Mouse (Mus musculus) cerebellum, adult 2 months (tissue): ENCODE results near the gene Gm11627. TPM values are rescaled to one million over a fixed set of nuclear protein-coding genes. Genes with fewer than 3 reads are reported as not detected.
"Not testable (repeated sequence)": the region's sequence is repeated elsewhere in the genome, so short reads cannot be mapped to it uniquely, and the experiment has no call there.

Experiments
- DNase-seq, 2 experiments: peaks; one replicate each; pipeline ENCODE4 v3.0.0; 2021
- H3K27ac ChIP-seq: fragments of 200-500 bp; 2 replicates; pipeline ENCODE4 v1.5.1; 2012; ENCODE audit warnings: low read length, control low read depth, inconsistent platforms; ENCODE audit not compliant: insufficient read depth
- H3K27me3 ChIP-seq: fragments of 200-500 bp; 2 replicates; pipeline ENCODE4 v1.6.1; 2012; ENCODE audit warnings: inconsistent platforms, mild to moderate bottlenecking, low read length, moderate library complexity; ENCODE audit not compliant: control insufficient read depth, insufficient read depth
- H3K4me1 ChIP-seq: fragments of 200-500 bp; 2 replicates; pipeline ENCODE4 v1.6.1; 2011; ENCODE audit warnings: low read length; ENCODE audit not compliant: control insufficient read depth, insufficient read depth
- H3K4me3 ChIP-seq: fragments of 200-500 bp; replicated peaks from 2 replicates; pipeline ENCODE3; 2011; ENCODE audit warnings: mild to moderate bottlenecking, low read depth, low read length, control low read depth; ENCODE audit not compliant: insufficient read depth
- CTCF ChIP-seq: fragments of 200-500 bp; IDR thresholded peaks from 2 replicates; pipeline ENCODE4 v1.5.1; 2011; ENCODE audit warnings: low read depth, mild to moderate bottlenecking, control low read depth, low read length, moderate library complexity, borderline replicate concordance; ENCODE audit not compliant: insufficient read depth
- POLR2A ChIP-seq: fragments of 200-500 bp; IDR thresholded peaks from 2 replicates; pipeline ENCODE4 v1.6.1; 2011; ENCODE audit warnings: low read length, control low read depth, borderline replicate concordance; ENCODE audit not compliant: insufficient read depth
- WGBS: fragments of 180-500 bp; shearing (Covaris S2); methylation state at CpG from one replicate; pipeline ENCODE4 v1.1.7; 2018; 5-methylcytosine and 5-hydroxymethylcytosine counted together
- polyA plus RNA-seq: library from polyadenylated mRNA; depleted of rRNA; stranded (reverse); fragments of >200 nt; gene quantifications from 2 replicates; pipeline ENCODE4 v1.2.3, GENCODE M21; 2012

Gm11627 gene
- polyA plus RNA-seq, 1 experiment = 1.1 TPM

- Histone ChIP-seq H3K4me3 (no peak overlapping the region), H3K27ac (no peak overlapping the region), H3K27me3 (no peaks in the 10 kb centered on the region), H3K4me1 (no peaks in the 10 kb centered on the region)
- no peak for TF ChIP-seq CTCF
- DNase-seq = no peak
- 42% methylated on average over 9 of the region's 9 CpGs for WGBS
Observed at GRCm38 (mm10) chr11:102610675-102611316, 31.5 kb upstream of the Gm11627 start.

- no peaks in the 10 kb centered on the region for H3K27me3 ChIP-seq
- WGBS = 54% methylated on average over 4 of the region's 4 CpGs
- H3K4me3 ChIP-seq = no peak overlapping the region
- TF ChIP-seq CTCF (no peak), POLR2A (no peak)
- no peaks in the 10 kb centered on the region for H3K4me1 ChIP-seq
- H3K27ac ChIP-seq = no peak overlapping the region
- no peak for DNase-seq
Observed at GRCm38 (mm10) chr11:102610260-102610659, 31.0 kb upstream of the Gm11627 start.

GRCm38 (mm10) chr11:102609483-102609882 is 30.2 kb upstream of the Gm11627 start:
- no peaks in the 10 kb centered on the region for H3K27me3 ChIP-seq
- no peak for DNase-seq
- no peak overlapping the region for H3K27ac ChIP-seq
- WGBS = 63% methylated on average over 8 of the region's 8 CpGs
- H3K4me1 ChIP-seq = no peaks in the 10 kb centered on the region
- TF ChIP-seq CTCF (no peak), POLR2A (no peak)
- no peak overlapping the region for H3K4me3 ChIP-seq

GRCm38 (mm10) chr11:102608691-102609090 is 29.4 kb upstream of the Gm11627 start:
- no peak for DNase-seq
- 65% methylated on average over 4 of the region's 4 CpGs for WGBS
- Histone ChIP-seq H3K4me3 (no peak overlapping the region), H3K27me3 (no peaks in the 10 kb centered on the region), H3K4me1 (no peaks in the 10 kb centered on the region), H3K27ac (no peak overlapping the region)
- TF ChIP-seq CTCF = no peak
- no peak for TF ChIP-seq POLR2A

GRCm38 (mm10) chr11:102607686-102608548 is 28.7 kb upstream of the Gm11627 start:
- no peaks in the 10 kb centered on the region for H3K4me1 ChIP-seq

GRCm38 (mm10) chr11:102607201-102607600 is 27.9 kb upstream of the Gm11627 start:
- DNase-seq, H3K27me3 ChIP-seq, H3K4me3 ChIP-seq, H3K4me1 ChIP-seq, H3K27ac ChIP-seq: not testable (repeated sequence)
- 34% methylated on average over 12 of the region's 12 CpGs for WGBS

More at GRCm38 (mm10) chr11:102607686-102608548, 28.7 kb upstream of the Gm11627 start:
- no peak for DNase-seq
- TF ChIP-seq POLR2A (no peak), CTCF (no peak)
- Histone ChIP-seq H3K27me3 (no peaks in the 10 kb centered on the region), H3K4me3 (no peak overlapping the region), H3K27ac (no peak overlapping the region)
- WGBS = 73% methylated on average over 10 of the region's 10 CpGs

GRCm38 (mm10) chr11:102606751-102607171 is 27.5 kb upstream of the Gm11627 start:
- WGBS = 24% methylated on average over 12 of the region's 12 CpGs
- no peak for TF ChIP-seq POLR2A
- no peak overlapping the region for H3K4me3 ChIP-seq
- H3K4me1 ChIP-seq = no peaks in the 10 kb centered on the region
- no peaks in the 10 kb centered on the region for H3K27me3 ChIP-seq
- H3K27ac ChIP-seq = no peak overlapping the region
- DNase-seq = no peak
